Mouse (Mus musculus) kidney, adult 11 months (tissue): ENCODE measurements around the gene Aldh5a1.
A peak's percentile ranks its signal among the peaks of the same experiment; 100 is the strongest.

Experiments
- DNase-seq: peaks from one replicate; pipeline ENCODE4 v3.0.0; 2022

The Aldh5a1 gene

DNA sequence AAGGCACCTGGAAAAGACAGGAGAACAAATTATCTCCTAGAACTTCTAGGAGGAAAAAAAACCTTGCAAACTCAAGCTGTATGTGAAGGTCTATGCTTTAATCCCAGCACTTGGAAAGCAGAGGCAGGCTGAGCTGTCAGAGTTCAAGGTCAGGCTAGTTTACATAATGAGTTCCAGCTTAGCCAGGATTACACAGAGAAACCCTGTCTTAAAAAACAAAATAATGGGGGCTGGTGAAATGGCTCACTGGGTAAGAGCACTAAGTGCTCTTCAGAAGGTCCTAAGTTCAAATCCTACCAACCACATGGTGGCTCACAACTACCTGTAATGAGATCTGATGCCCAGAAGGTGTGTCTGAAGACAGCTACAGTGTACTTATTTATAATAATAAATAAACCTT is 6.9 kb downstream of the Aldh5a1 start:
- DNase-seq = no peak

- DNase-seq = no peak
Measured at GRCm38 (mm10) chr13:24923991-24924390, 13.5 kb downstream of the Aldh5a1 start.

DNA sequence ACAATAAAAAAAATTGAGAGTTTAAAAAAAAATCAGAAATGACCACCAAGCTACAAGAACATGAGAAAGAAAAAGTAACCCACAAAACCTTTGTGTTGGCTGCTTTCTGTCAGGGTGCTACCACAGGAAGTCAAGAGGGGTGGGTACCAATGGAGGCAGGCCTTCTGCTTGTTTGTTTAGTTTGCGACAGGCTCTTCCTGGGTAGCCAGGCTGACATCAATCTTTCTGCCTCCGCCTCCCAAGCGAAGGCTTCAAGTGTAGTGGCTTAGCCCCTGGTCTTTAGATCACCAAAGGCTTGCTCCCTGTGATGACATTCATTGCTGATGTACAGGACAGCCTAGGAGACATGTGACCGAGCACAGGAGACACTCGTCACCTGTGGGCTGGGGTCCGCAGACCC is 16.2 kb downstream of the Aldh5a1 start:
- no peak for DNase-seq

DNA sequence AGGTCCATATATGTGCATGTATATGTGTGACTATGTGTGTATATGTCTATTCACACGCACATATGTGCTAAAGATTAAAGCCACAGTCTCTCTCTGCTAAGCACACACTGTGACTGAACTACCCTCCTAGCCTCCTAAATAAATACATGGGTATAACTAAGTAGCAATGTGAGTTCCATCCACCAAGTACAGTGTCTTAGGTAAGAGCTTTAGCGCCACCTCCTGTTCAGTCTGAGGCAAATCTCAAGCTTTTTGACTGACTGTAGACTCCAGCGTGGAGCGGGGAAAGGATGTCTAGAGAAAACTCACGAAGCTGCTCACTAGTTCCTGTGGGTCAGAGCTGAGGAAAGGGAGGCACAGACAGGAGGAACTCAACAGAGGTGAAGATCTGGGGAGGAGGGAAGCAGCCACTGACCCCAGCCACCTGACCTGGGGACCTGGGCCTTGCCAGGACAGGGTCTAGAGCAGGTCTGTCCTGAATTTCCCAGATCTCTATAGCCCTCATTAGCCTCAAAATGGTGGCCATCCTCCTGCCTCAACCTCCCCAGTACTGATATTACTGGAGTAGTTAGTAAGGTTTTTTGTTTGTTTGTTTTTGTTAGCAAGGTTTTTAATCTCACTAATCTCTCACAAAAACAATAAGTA is 17.0 kb downstream of the Aldh5a1 start:
- peak; percentile 44 for DNase-seq

DNA sequence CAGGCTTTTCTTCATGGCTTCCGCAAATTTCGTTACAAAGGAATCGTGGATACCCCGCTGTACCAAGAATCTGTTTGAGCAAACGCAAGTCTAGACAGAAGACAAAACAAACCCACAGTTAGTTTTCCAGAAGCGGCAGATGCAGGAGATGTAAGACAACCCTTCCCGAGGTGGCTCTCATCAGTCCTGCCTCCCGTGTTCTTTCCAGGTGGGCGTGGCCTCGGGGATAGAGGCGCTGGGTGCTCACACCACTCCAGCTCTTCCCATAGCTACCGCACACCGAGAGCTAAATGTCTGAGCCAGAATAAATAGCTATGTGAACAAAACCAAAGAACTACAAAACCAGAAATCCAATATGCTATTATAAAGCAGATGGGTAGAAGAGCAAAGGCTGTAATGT is 21.6 kb downstream of the Aldh5a1 start:
- no peak for DNase-seq

- no peak for DNase-seq
Measured at GRCm38 (mm10) chr13:24914915-24915314, 22.5 kb downstream of the Aldh5a1 start.

DNA sequence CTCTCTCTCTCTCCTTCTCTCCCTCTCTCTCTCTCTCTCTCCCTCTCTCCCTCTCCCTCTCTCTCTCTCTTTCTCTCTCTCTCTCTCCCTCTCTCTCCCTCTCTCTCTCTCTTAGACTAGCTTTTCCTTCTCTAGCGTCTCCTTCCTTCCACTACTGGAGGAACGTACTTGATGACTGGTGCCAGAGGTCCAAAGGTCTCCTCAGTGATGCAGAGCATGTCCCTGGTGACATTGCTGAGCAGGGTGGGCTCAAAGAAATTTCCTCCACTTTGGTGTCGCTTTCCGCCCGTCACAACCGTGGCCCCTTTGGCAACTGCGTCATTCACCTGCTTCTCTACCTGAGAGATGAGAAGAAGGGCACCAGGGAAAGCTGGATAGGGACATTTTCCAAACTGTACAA is 23.9 kb downstream of the Aldh5a1 start:
- DNase-seq = no peak

GRCm38 (mm10) chr13:24909112-24909511 is 28.3 kb downstream of the Aldh5a1 start:
- no peak for DNase-seq

DNA sequence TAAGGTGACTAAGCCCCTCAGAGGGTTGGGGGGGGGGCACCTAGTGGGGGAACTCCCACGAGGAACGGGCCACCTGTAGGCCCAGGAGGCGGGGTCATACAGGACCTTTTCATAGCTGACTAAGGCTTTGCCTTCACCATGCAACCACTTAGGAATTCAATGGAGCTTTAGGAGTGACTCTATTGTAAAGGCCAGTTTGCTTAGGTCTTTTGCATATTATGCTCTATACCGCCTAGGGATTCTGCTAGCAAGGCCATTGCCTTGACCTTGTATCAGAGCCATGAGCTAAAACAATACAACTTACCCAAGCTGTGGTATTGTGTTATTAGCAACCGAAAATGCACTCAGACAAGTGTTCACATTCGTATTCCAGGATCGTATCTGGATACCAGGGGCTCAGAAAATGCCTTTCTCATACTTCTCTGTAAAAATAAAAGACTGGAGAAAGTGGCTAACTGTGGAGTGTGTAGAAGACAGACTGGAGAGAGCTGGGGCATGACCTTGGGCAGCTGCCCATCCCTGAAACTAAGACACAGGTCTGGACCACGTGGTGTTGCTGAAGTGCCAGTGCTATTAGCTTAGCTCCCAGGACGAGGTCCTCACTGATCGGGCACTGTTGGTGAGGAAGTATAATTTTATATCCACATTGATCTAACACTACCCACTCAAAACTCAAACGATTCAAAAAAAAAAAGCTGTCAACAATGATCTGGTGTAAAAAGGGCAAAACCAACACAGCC is 30.5 kb downstream of the Aldh5a1 start:
- DNase-seq = peak; percentile 76

GRCm38 (mm10) chr13:24905422-24905821 is 32.0 kb downstream of the Aldh5a1 start:
- no peak for DNase-seq

GRCm38 (mm10) chr13:24903412-24903811 is 34.0 kb downstream of the Aldh5a1 start:
- no peak for DNase-seq

GRCm38 (mm10) chr13:24901916-24902315 is 35.5 kb downstream of the Aldh5a1 start:
- no peak for DNase-seq

DNA sequence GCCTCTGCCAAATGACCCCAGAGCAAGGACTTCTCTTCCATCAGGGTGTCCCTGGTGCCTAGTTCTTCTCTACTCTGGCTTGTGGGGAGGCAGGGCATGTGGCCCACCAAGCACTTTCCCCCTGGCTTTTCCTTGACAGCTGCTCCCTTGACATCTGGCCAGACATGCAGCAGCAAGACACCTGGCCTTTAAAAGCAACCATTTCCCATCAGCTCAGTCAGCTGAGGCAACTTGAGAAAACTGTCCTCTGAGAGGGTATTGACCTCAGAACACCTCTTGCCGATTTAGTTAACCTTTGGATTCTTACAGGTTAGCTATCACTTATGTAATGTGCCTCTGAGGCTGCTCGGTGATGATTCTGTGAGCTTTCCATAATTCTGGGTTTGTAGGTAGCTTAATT is 43.6 kb downstream of the Aldh5a1 start:
- DNase-seq = peak; percentile 82

DNA sequence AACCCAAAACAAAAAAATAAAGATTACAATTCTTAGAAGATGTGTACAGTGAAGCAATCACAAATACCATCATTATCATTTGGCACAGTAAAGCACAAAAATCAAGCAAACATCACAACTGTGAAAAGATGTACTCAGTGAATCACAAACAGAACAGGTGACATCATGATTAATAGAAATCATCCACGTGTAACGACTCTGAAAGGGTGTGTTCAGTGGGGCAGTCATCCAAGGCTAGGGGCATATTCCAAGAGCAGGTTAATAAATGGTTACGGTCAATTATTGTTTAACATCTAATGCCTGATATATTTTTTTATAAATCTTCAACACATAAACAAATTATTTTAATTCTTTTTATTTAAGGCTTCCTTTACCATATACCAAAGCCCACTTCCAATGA is 44.9 kb downstream of the Aldh5a1 start:
- peak; percentile 59 for DNase-seq

- peak; percentile 78 for DNase-seq
Measured at GRCm38 (mm10) chr13:24889554-24889953, 47.9 kb downstream of the Aldh5a1 start.

DNA sequence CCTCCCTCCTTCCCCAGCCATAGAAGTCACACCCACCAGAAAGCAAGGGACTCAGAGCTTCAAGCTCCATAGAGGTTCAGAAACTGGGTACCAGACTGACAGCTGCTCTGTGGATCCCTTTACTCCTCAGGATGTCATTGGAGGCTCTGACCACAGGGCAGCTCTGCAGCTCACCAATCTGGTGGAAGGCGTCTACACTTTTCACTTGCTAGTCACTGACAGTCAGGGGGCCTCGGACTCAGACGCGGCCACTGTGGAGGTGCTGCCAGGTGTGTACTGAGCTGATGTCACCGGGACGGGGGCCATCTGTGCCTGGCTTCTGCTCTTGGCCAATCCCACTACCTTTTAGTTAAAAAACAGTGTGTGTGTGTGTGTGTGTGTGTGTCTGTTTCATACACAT is 55.0 kb downstream of the Aldh5a1 start:
- peak; percentile 44 for DNase-seq

- DNase-seq = peak; percentile 77
Measured at GRCm38 (mm10) chr13:24880704-24881103, 56.8 kb downstream of the Aldh5a1 start.

- DNase-seq = no peak
Measured at GRCm38 (mm10) chr13:24880208-24880607, 57.3 kb downstream of the Aldh5a1 start.

DNA sequence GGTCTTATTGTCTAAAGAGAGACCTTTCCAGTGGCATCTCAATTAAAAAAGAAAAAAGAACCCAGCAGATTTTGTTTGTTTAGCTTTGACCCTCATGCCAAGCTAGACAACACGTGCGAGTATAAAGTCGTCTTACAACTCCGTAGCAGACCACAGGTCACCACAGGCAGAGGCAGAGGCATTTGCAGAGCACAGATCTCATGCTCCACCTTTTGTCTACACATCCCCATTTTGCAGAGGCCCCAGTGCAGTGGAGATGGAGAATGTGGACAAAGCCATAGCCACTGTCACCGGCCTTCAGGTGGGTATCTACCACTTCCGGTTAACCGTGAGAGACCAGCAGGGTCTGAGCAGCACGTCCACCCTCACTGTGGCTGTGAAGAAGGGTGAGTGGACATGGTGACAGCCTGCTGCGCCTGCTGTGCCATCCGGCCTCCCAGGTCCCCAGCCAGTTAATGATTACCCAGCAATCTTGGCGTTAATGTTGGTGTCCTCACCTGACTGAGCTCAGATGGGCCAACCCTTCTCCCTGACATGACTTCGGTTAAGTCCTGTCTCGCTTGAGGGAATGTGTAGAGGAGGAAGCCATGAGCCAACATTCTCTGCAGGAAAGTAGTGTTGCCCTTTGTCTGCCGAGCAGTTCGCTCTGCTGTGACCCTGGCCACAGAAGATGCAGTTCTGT is 58.0 kb downstream of the Aldh5a1 start:
- DNase-seq = peak; percentile 92

DNA sequence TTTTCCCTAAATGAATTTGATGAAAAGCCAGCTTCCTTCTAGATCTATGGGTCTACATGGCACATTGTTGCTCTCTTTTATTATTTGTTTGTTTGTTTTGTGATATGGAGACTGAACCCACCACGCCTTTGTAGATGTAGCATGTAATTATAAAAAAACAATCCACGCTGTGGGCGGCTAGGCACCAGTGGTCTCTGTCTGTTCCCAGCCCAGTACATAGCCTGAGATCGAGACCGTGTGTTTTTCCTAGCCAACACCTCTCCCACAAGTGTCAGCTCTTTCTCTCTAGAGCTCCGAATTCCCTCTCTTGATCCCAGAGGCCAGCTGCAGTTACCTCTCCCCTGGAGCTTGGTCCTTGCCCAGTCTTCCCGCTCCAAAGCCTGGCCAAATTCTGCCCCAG is 69.2 kb downstream of the Aldh5a1 start:
- no peak for DNase-seq

- no peak for DNase-seq
Measured at GRCm38 (mm10) chr13:24867789-24868188, 69.7 kb downstream of the Aldh5a1 start.

DNA sequence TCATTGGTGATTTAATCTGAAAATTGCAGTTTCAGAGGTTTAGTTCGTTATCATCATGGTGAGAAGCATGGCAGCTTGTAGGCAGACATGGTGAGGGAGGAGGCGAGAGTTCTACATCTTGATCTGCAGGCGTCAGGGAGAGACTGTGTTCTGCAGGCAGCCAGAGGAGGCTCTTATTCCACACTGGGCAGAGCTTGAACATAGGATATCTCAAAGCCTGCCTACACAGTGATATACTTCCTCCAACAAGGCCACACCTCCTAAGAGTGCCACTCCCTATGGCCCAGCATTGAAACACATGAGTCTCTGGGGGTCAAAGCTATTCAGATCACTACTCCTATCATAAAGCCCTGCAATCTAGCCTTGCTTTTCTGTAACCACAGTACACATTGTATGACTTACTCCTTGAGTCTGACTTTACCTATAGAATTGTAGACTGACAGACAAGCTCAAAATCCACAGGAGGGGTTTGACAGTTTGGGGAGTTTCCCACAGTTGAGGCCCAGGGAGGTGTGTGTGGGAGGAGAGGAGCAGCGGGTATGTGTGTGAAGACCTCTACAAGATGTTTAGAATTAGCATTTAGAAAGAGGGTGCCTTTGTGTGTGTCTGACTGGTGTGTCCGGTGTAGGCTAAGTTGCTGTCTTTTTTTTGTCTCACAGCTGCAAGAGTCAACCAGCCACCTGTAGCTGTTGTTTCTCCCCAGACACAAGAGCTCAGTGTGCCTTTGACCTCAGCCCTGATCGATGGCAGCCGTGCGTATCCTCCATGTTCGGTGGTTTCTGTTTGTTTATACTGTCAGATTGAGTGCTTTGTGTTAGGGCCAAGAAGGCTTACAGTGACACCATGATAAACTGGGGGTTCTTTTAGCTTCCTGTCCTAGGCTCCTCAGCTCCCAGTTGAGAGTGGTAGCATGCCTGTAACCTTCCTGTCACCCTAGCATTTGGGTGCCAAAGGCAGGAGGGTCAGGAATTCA is 70.7 kb downstream of the Aldh5a1 start:
- no peak for DNase-seq

DNA sequence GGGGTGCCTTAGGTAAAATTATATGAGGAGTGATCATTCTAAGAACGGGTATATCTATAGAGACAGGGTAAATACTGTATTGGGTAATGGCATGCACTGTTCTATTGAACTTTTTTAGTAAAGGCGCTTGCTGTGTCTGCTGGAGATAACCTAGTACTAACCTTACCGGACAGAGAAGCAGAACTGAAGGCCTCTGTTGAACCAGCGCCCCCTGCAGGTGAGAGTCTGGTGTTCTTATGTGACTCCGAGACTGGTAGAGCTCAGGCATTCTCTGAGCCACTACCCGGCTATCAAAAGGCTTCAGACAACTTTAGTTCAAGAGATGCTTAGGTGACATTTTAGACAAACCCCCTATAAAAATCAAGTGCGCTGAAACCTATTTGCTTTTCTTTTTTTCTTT is 74.9 kb downstream of the Aldh5a1 start:
- peak; percentile 38 for DNase-seq
